Mouse (Mus musculus) yolk sac, embryonic 10.5 days (tissue): ENCODE results near the gene Srprb.

ENCODE experiments used
- DNase-seq: peaks from one replicate; pipeline ENCODE4 v3.0.0-alpha.2; 2017; ENCODE audit warnings: low spot score

Gene Srprb

DNA sequence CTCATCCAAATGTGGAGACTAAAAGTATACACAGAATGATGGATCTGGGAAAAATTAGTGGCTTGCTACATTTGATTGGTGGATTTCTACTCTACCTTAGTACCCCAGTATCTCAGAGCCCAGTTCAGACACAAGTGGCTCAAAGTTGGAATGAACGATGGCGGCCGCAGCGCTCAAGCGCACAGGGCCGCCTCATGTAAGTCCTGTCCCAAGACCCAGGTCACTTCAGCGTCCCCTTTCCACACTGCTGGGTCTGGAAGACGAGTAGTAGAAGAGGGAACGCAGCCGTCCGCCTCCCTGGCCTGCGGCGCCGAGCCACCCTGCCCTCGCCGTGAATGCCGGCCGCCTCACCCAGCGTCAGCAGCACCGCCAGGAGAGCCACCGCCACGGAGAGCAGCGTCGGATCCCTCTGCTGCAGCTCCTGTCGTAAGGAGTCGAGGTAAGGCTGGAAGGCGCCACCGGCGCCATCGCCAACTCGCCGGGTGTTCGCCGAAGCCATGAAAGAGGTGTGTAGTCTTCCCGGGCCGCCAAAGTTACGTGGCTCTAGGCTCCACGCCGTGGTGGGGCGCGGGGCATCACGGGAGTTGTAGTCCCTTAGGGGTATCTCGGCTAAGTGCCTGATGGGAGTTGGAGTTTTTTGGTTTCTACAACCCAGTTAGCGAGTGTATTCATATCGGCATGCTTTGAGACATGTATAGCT is at the start of gene Srprb:
Srprb (minus strand) TSS at position 577 of the 700 bp plus-strand sequence.
- DNase-seq: peak; percentile 92

- DNase-seq: no peak
These were observed 46.7 kb upstream of the Srprb start for GRCm38 (mm10) chr9:103248618-103249017.

- DNase-seq: no peak
These were observed 44.7 kb upstream of the Srprb start for GRCm38 (mm10) chr9:103246526-103247168.

- DNase-seq: peak; percentile 86
These were observed 41.7 kb upstream of the Srprb start for GRCm38 (mm10) chr9:103243640-103244039.

- DNase-seq: peak; percentile 81
These were observed 39.3 kb upstream of the Srprb start for GRCm38 (mm10) chr9:103241206-103241605.

DNA sequence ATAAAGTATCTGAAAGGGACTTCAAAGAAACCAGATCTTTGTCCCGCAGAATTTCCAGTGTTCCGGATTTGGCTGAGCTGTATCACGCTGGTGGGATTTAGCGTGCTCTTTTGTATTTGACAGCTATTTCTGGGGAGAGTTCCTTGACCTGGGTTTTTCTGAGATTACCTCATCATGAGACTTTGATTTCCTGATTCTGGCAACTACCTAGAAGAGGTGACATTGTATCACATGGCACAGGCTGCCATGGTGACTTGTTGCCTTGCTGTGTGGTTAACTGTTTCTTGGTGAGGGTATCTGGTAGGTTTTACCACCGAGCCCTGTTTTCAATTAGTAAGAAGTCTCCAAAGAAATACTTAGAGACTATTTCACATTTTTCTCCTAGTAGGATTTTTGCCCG is 37.5 kb upstream of the Srprb start:
- no peak for DNase-seq

DNA sequence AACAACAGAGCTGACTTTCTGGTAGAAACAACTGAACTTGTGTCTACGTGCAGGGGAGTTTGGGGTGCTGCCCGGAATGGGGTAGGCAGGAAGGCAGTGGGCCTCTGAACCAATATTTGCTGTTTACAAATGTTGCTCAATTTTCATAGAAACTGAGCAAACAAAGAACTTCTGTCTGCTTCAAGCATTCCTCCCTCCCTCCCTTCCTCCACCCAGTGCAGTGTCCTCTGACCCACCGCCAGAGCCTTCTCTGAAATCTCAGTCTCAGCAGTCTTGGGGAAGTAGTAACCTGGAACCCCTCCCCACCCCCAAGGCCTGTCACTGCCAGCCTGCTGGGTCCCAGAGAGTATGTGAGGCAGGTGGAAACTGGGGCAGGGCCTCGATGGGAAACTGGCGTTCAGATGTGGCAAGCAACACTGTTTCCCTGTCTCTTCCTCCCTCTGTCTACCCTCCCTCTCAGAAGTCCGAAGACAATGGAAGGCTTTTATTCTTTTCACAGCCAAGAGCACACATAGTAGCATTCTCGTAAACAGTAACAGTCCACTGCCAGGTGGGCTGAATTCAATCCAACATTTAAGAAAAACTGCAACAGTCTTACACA is 32.7 kb upstream of the Srprb start:
- peak; percentile 87 for DNase-seq

DNA sequence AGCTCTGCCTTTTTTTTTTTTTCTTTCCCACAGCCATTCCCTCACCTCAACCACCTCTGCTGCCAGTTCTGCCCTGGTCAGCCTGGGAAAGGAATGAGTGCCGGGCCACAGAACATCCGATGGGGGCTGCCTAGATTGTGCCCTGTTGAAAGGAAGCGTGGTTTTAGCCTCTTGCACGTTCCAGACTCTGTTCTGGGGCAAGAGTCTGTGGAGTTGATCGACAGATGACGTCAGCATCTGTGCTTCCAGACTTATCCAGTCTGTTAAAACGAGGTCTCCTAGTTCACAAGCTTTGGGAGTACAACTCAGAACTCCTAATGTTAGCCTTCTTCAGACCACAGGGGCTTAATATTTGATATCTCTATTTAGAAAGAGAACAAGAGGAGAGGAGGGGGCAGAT is 32.1 kb upstream of the Srprb start:
- peak; percentile 69 for DNase-seq

DNA sequence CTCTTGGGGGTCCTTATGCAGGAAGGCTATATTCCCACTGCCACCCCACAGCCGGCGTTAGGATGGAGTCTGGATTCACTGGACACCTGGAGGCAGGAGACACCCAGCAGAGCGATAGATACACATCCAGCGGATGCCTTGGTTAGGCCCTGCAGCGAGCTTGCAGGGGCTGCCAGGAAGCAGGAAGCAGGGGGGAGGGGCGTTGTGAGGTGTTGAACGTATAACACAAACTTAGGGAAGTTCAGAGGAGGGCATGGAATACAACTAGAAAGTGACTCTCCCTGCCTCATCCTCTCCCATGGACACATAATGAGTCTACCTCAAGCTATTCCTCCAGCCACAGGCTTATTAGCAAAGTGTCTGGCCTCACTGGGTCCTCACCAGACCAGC is 31.1 kb upstream of the Srprb start:
- peak; percentile 36 for DNase-seq

GRCm38 (mm10) chr9:103232232-103233005 is 30.5 kb upstream of the Srprb start:
- peak; percentile 7 for DNase-seq

- DNase-seq: peak; percentile 90
These were observed 28.4 kb upstream of the Srprb start, which contains the start of the genes Gm20425 and Trf for GRCm38 (mm10) chr9:103230151-103230951. TSS of gene Gm20425 (minus strand) at chr9:103230307. TSS of gene Trf (minus strand) at chr9:103230444.

DNA sequence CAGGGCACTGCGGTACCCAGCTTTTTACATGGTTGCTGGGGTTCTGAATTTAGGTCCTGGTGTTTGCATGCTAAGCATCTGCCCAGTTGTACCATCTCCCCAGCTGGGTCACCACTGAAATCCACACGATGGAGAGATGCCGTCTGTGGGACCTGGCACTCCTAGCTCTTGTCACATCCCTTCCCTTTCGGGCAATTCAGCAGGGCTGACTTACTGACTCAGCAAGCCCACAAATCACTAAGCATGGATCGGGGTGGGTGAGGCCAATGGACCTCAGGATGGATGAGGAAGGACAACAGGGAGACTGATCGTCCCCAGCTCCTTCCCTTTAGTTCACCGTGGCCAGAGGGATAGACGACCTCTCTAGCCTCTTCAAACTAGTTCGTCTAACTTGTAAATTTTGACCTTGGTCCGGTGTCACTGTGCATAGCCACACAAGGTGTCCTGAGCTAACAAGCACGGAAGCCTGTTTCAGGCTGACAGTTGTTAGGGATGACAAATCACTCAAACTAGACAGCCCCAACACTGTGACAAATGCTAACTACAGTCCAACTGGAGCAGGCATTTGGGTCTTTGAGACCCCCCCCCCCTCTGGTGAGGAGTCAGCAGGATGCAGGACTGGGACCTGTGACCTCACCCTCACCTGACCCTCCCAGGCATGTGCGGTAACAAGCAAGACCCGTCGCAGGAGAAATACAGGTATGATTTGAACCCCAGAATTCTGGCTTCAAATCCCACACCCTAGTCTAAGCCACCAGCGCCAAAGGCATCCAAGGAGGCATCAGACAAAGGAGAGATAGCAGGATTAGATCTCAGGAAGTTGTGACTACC is 27.3 kb upstream of the Srprb start:
- peak; percentile 48 for DNase-seq

DNA sequence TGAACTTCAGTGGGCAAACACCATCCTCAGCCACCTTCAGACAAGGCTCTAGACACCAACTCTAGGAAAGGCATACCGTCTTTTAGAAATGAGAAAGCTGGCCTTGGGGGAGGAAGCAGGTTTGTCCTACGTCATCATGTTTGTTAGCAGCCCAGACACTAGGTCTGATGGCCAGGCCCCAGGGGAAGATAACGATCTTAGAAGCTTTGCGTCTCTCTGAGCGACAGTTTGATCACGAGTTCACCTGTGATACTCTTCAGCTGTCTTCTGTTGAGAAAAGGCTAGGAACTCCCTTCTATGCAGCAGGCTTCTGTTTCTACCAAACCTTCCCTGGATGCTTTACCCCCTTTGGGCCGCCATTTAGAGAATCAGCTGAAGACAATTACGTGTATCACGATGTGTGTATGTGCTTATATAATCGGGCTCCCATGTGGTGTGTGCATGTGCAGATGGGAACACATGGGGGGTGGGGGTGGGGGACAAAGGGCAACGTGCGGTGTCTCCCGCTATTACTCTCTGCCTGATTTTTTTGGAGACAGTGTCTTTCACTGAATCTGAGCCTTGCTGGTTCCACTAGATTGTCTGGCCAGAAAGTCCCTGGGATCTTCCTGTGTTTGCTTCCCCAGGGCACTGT is 26.6 kb upstream of the Srprb start:
- peak; percentile 60 for DNase-seq

DNA sequence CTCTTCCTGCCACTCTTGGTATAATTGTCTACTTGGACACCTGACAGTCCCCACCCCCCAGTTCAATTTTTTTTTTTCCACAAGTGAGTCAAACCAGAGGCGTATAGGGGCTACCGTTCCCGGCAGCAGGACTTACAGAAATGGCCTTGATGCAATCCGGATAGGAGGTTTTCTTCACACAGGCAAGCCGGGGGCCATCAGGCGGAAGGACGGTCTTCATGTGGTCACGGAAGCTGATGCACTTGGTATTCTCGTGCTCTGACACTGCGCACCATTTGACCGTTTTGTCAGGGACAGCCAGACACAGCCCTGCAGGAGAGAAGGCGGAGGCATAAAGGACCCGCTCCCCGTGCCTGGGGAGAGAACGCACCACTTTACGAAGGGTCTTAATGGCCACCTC is 25.8 kb upstream of the Srprb start:
- DNase-seq: peak; percentile 35

GRCm38 (mm10) chr9:103226806-103227205 is 24.9 kb upstream of the Srprb start:
- peak; percentile 13 for DNase-seq

DNA sequence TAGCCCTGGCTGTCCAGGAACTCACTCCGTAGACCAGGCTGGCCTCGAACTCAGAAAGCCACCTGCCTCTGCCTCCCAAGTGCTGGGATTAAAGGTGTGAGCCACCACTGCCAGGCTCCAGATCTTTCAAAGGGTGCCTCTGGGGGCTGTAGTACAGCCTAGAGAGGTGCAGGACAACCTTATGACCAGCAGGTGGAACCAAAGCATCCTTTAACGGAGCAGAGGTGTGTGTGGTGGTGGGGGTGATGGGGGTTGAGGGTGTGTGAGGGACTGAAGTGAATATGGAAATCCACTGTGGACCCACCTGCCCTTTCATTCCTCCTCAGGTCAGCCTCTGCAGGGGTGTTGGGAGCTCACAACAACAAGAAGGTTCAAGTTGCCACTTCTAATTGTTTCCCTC is 23.5 kb upstream of the Srprb start:
- DNase-seq: no peak

DNA sequence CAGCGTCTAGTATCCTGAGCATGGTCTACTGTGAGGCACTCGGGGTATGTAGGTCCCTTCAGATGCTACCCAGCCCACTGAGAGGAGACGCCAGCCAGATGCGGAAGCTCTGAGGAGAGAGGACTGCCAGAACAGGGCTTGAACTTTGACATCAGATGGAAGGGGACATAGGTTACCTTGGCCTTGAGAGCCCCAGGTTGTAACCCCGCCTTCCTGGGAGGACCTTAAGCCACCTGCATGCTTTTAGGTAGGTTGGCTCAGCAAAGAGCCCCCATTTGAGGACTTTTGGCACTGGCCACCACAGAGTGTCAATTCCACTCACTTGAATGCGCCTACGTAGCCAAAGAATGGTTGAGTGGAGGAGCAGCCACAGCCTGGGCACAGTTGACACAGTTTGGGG is 22.8 kb upstream of the Srprb start:
- peak; percentile 42 for DNase-seq

DNA sequence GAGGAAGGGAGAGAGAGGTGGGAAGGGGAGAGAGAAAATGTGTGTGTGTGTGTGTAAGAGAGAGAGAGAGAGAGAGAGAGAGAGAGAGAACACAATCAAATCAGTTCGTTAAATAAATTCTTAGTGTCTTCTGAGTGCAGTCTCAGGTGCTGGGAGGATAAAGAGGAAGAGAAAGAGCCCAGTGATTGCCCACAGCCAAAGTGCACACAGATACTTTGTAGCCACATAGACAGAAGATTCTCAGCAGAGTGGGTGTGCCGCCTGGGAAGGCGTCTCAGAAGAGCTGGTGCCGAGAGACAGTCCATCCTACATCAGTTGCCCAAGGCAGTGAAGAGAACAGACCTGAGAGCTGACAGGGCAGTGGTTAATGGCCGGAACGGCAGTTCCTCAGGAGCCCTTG is 12.3 kb upstream of the Srprb start:
- no peak for DNase-seq

DNA sequence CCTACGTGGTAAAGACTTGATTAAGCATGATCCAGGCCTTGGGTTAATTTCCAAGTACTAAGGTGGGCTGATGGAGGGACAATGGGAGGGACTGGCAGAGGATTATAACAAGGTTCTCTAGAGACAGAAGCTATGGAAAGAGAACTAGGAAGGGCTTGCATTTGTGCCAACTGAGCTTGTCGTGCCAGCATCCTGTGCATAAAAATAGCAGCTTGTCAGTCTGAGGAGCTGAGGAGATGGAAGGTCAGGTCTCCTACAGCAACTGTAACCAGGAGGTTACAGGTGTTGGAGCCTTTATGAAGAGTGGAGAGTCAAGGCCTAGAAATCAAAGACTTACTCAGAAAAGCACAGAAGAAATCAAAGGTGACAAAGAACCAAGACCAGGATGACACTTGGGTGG is 11.7 kb upstream of the Srprb start:
- no peak for DNase-seq
